Mouse (Mus musculus) embryonic facial prominence, embryonic 11.5 days (tissue): Measurements from ENCODE around the gene Ier5. TPM values are rescaled to one million over a fixed set of nuclear protein-coding genes. Genes with fewer than 3 reads are reported as not detected.

ENCODE experiments used
- ATAC-seq: fragments of 200-750 bp; cut with Nextera tagmentation; replicated peaks from 2 replicates; pipeline ENCODE4 v1.8.0; 2017; ENCODE audit warnings: low read depth; ENCODE audit not compliant: insufficient number of reproducible peaks, low FRiP score, low TSS enrichment
- DNase-seq: peaks from one replicate; pipeline ENCODE4 v3.0.0-alpha.2; 2015; ENCODE audit warnings: low spot score
- H3K27ac ChIP-seq: fragments of 300-500 bp; sonication (generic); replicated peaks from 2 replicates; pipeline ENCODE4 v1.5.1; 2014; ENCODE audit warnings: mild to moderate bottlenecking, low read depth, low read length, control low read depth
- H3K27me3 ChIP-seq: fragments of 300-500 bp; sonication (generic); 2 replicates; pipeline ENCODE4 v1.6.1; 2014; ENCODE audit warnings: mild to moderate bottlenecking, low read length, moderate library complexity, mixed read lengths; ENCODE audit not compliant: control insufficient read depth, insufficient read depth
- H3K36me3 ChIP-seq: fragments of 300-500 bp; sonication (generic); replicated peaks from 2 replicates; pipeline ENCODE4 v1.6.1; 2014; ENCODE audit warnings: low read depth, mild to moderate bottlenecking, low read length, moderate library complexity, mixed read lengths; ENCODE audit not compliant: control insufficient read depth, insufficient read depth
- H3K4me1 ChIP-seq: fragments of 300-500 bp; sonication (generic); 2 replicates; pipeline ENCODE4 v1.6.1; 2014; ENCODE audit warnings: low read length, mixed read lengths; ENCODE audit not compliant: control insufficient read depth, insufficient read depth
- H3K4me2 ChIP-seq: fragments of 300-500 bp; sonication (generic); 2 replicates; pipeline ENCODE4 v1.6.1; 2014; ENCODE audit warnings: low read depth, mild to moderate bottlenecking, control low read depth, low read length, moderate library complexity
- H3K4me3 ChIP-seq: fragments of 300-500 bp; sonication (generic); 2 replicates; pipeline ENCODE4 v1.5.1; 2014; ENCODE audit warnings: low read depth, low read length, control low read depth
- H3K9ac ChIP-seq: fragments of 300-500 bp; sonication (generic); replicated peaks from 2 replicates; pipeline ENCODE4 v1.6.1; 2014; ENCODE audit warnings: mild to moderate bottlenecking, control low read depth, low read length
- H3K9me3 ChIP-seq: fragments of 300-500 bp; sonication (generic); replicated peaks from 2 replicates; pipeline ENCODE4 v1.6.1; 2016; ENCODE audit warnings: mild to moderate bottlenecking, low read length, inconsistent platforms, mixed read lengths; ENCODE audit not compliant: control insufficient read depth
- WGBS: fragments of 180-500 bp; shearing (Covaris S2); extraction: QIAGEN DNeasy Blood & Tissue Kit; methylation state at CpG from one replicate; pipeline ENCODE4 v1.1.7; 2014; 5-methylcytosine and 5-hydroxymethylcytosine counted together
- polyA plus RNA-seq: library from polyadenylated mRNA; unstranded; fragments of >200 nt; fragmentation: Nextera tagmentation; extraction: Ambion mirVana; gene quantifications from 2 replicates; pipeline ENCODE4 v1.2.1, GENCODE M21; 2014

Ier5 gene
- polyA plus RNA-seq, 1 experiment from 2014 or later: 19.0 TPM

DNA sequence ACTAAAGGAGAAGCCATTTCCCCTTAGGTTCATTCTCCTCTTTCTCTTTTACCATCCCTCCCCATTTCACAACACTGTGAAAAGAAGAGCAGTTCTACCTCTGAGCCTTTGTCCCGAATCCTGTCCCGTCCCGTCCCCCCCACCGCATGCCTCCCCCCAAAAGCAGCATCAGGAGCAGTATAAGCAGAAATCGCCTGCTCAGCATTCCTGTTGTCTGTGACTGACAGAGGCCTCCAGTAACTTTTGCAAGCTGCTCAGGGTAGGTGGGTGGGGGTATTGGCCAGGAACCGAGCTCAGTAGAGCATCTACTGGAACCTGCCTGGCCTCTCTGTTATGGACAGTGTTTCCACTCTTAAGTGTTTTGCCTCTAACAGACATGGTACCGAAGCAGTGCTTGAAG lies 26.3 kb downstream of the Ier5 start:
- no peak for DNase-seq
- Histone ChIP-seq H3K36me3 (no peaks in the 10 kb centered on the region), H3K9me3 (no peaks in the 10 kb centered on the region), H3K4me2 (no peak overlapping the region), H3K4me1 (peaks cover 3% of the 10 kb centered on the region), H3K27me3 (no peaks in the 10 kb centered on the region), H3K4me3 (no peak overlapping the region), H3K9ac (no peak overlapping the region), H3K27ac (no peak overlapping the region)
- ATAC-seq: no peak
- WGBS: 20% methylated on average over 7 of the region's 7 CpGs

- no peak overlapping the region for H3K9ac ChIP-seq
- WGBS: 18% methylated on average over 7 of the region's 7 CpGs
- 0 out of 2 replicates have a peak, but pooled peaks have one; percentile 15 for ATAC-seq
- H3K9me3 ChIP-seq: no peaks in the 10 kb centered on the region
- no peak overlapping the region for H3K27ac ChIP-seq
- H3K4me3 ChIP-seq: no peak overlapping the region
- H3K36me3 ChIP-seq: no peaks in the 10 kb centered on the region
- no peak for DNase-seq
- H3K27me3 ChIP-seq: no peaks in the 10 kb centered on the region
- H3K4me1 ChIP-seq: peaks cover 3% of the 10 kb centered on the region
- H3K4me2 ChIP-seq: no peak overlapping the region
These were observed 28.1 kb downstream of the Ier5 start for GRCm38 (mm10) chr1:155071287-155071876.

- DNase-seq (no peak), ATAC-seq (no peak)
- Histone ChIP-seq H3K9ac (no peak overlapping the region), H3K36me3 (no peaks in the 10 kb centered on the region), H3K4me2 (no peak overlapping the region), H3K4me1 (peaks cover 3% of the 10 kb centered on the region), H3K9me3 (no peaks in the 10 kb centered on the region), H3K27me3 (no peaks in the 10 kb centered on the region), H3K4me3 (no peak overlapping the region), H3K27ac (no peak overlapping the region)
- 41% methylated on average over 5 of the region's 5 CpGs for WGBS
These were observed 28.7 kb downstream of the Ier5 start for GRCm38 (mm10) chr1:155070561-155071286.

GRCm38 (mm10) chr1:155069696-155070095 lies 29.7 kb downstream of the Ier5 start:
- Histone ChIP-seq H3K9me3 (no peaks in the 10 kb centered on the region), H3K4me2 (no peak overlapping the region), H3K4me1 (peaks cover 3% of the 10 kb centered on the region), H3K9ac (no peak overlapping the region), H3K4me3 (no peak overlapping the region), H3K27me3 (no peaks in the 10 kb centered on the region), H3K36me3 (no peaks in the 10 kb centered on the region), H3K27ac (no peak overlapping the region)
- 44% methylated on average over 7 of the region's 7 CpGs for WGBS
- DNase-seq (no peak), ATAC-seq (no peak)

GRCm38 (mm10) chr1:155066196-155066595 lies 33.2 kb downstream of the Ier5 start:
- Histone ChIP-seq H3K27ac (no peak overlapping the region), H3K4me1 (no peaks in the 10 kb centered on the region), H3K27me3 (no peaks in the 10 kb centered on the region), H3K4me3 (no peak overlapping the region), H3K9ac (no peak overlapping the region), H3K4me2 (no peak overlapping the region), H3K36me3 (no peaks in the 10 kb centered on the region), H3K9me3 (no peaks in the 10 kb centered on the region)
- ATAC-seq: no peak
- DNase-seq: no peak
- WGBS: 79% methylated on average over 5 of the region's 5 CpGs

GRCm38 (mm10) chr1:155065068-155065701 lies 34.3 kb downstream of the Ier5 start:
- Histone ChIP-seq H3K4me1 (no peaks in the 10 kb centered on the region), H3K27me3 (no peaks in the 10 kb centered on the region), H3K36me3 (no peaks in the 10 kb centered on the region), H3K27ac (no peak overlapping the region), H3K9ac (no peak overlapping the region), H3K9me3 (no peaks in the 10 kb centered on the region), H3K4me3 (no peak overlapping the region), H3K4me2 (no peak overlapping the region)
- ATAC-seq (no peak), DNase-seq (no peak)
- WGBS: 79% methylated on average over 11 of the region's 11 CpGs

DNA sequence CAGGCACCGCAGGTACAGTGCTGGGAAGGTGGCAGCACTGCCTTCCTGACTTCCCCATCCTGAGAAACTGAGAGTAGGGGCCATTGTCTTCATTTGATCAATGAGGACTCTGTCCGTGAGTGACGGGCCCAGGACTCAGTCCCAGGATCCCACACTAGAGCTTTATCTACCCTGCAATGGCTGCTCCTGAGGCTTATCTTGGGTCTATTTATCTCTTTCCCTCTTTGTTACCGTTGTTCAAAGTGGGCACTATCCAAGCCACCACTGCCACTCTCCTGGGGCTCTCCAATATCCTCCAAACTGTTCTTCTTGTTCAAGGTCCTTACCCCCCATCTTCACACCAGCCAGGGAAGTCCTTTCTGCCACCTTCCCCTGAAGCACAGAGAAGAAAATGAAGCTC lies 34.8 kb downstream of the Ier5 start:
- ATAC-seq (no peak), DNase-seq (no peak)
- Histone ChIP-seq H3K9me3 (no peaks in the 10 kb centered on the region), H3K36me3 (no peaks in the 10 kb centered on the region), H3K27ac (no peak overlapping the region), H3K9ac (no peak overlapping the region), H3K4me1 (no peaks in the 10 kb centered on the region), H3K4me2 (no peak overlapping the region), H3K4me3 (no peak overlapping the region), H3K27me3 (no peaks in the 10 kb centered on the region)
- WGBS: 52% methylated on average over 4 of the region's 4 CpGs

GRCm38 (mm10) chr1:155064111-155064510 lies 35.3 kb downstream of the Ier5 start:
- H3K9ac ChIP-seq: no peak overlapping the region
- H3K36me3 ChIP-seq: no peaks in the 10 kb centered on the region
- ATAC-seq: no peak
- no peak for DNase-seq
- H3K4me1 ChIP-seq: no peaks in the 10 kb centered on the region
- no peak overlapping the region for H3K4me3 ChIP-seq
- H3K4me2 ChIP-seq: no peak overlapping the region
- no peak overlapping the region for H3K27ac ChIP-seq
- 85% methylated on average over 5 of the region's 5 CpGs for WGBS
- no peaks in the 10 kb centered on the region for H3K9me3 ChIP-seq
- H3K27me3 ChIP-seq: no peaks in the 10 kb centered on the region
